Mouse (Mus musculus) midbrain, embryonic 13.5 days (tissue): Measurements from ENCODE around the gene Cdh4. TPM values are rescaled to one million over a fixed set of nuclear protein-coding genes. Genes with fewer than 3 reads are reported as not detected.

Experiments
- ATAC-seq: fragments of 200-750 bp; cut with Nextera tagmentation; 2 replicates; pipeline ENCODE4 v1.8.0; 2017; ENCODE audit warnings: mild to moderate bottlenecking, moderate TSS enrichment, moderate library complexity
- H3K27ac ChIP-seq: fragments of 300-500 bp; sonication (generic); 2 replicates; pipeline ENCODE4 v1.5.1; 2015; ENCODE audit warnings: inconsistent platforms, mild to moderate bottlenecking, moderate library complexity
- H3K27me3 ChIP-seq: fragments of 300-500 bp; sonication (generic); 2 replicates; pipeline ENCODE4 v1.6.1; 2015; ENCODE audit warnings: mild to moderate bottlenecking, inconsistent platforms
- H3K36me3 ChIP-seq: fragments of 300-500 bp; sonication (generic); 2 replicates; pipeline ENCODE4 v1.6.1; 2015; ENCODE audit warnings: mild to moderate bottlenecking, inconsistent platforms
- H3K4me1 ChIP-seq: fragments of 300-500 bp; sonication (generic); replicated peaks from 2 replicates; pipeline ENCODE4 v1.6.1; 2015; ENCODE audit warnings: inconsistent platforms
- H3K4me2 ChIP-seq: fragments of 300-500 bp; sonication (generic); replicated peaks from 2 replicates; pipeline ENCODE4 v1.6.1; 2015; ENCODE audit warnings: moderate library complexity, mild to moderate bottlenecking, inconsistent platforms
- H3K4me3 ChIP-seq: fragments of 300-500 bp; sonication (generic); replicated peaks from 2 replicates; pipeline ENCODE4 v1.5.1; 2015; ENCODE audit warnings: mild to moderate bottlenecking, inconsistent platforms
- H3K9ac ChIP-seq: fragments of 300-500 bp; sonication (generic); replicated peaks from 2 replicates; pipeline ENCODE4 v1.6.1; 2015; ENCODE audit warnings: mild to moderate bottlenecking, inconsistent platforms
- H3K9me3 ChIP-seq: fragments of 300-500 bp; sonication (generic); 2 replicates; pipeline ENCODE4 v1.6.1; 2016; ENCODE audit warnings: mild to moderate bottlenecking, inconsistent platforms
- WGBS: fragments of 180-500 bp; shearing (Covaris S2); methylation state at CpG from one replicate; pipeline ENCODE4 v1.1.7; 2015; 5-methylcytosine and 5-hydroxymethylcytosine counted together
- polyA plus RNA-seq: library from polyadenylated mRNA; unstranded; fragments of >200 nt; fragmentation: Nextera tagmentation; extraction: Ambion mirVana; gene quantifications from 2 replicates; pipeline ENCODE4 v1.2.1, GENCODE M21; 2015

Gene Cdh4
- polyA plus RNA-seq, 1 experiment from 2014 or later, result 37.1 TPM

DNA sequence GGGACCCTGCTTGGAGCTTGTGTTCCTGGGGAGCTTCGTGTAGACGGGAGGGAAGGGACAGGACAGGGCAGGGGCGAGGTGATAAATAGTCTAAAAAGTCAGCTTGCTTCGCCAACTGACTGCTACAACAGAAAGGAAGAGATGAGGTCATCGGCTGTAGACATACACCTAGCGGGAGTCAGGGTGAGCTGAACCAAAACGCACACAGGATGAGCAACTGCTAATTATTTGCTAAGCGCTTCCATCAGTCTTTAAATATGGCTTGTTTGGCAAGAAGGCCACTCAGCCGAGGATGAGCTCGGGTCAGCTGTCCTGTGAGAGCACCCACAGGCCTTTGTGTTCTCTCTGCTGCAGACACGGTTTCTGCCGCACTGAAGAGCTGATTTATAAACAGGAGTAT, 470.7 kb downstream of the Cdh4 start:
- WGBS, result 51% methylated on average over 12 of the region's 12 CpGs
- H3K27me3 ChIP-seq, result no peaks in the 10 kb centered on the region
- ATAC-seq, result no peak
- no peaks in the 10 kb centered on the region for H3K9me3 ChIP-seq
- peaks cover 59% of the 10 kb centered on the region for H3K36me3 ChIP-seq
- no peak overlapping the region for H3K9ac ChIP-seq
- 0 out of 2 replicates have a peak overlapping the region, but pooled peaks have one; percentile 9 for H3K27ac ChIP-seq
- peaks cover 11% of the 10 kb centered on the region for H3K4me1 ChIP-seq
- no peak overlapping the region for H3K4me3 ChIP-seq
- H3K4me2 ChIP-seq, result no peak overlapping the region

DNA sequence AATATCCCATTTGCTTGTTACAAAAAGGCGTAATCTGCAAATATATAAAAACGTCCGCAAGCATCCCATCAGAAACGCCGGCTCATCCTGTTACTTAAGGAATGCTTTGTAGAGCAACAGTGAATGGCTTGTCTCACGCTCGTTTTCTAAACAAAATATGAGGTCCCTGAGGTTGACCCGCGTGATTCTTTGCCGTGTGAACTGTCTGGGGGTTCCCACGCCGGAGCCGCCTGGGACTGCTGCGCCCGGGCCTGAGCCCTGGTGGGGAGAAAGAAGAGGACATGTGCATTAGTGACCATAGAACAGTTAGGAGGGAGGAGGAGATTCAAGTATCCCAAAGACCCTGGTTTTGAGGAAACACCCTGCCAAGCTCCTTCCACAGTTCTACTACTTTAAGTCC, 471.1 kb downstream of the Cdh4 start:
- no peaks in the 10 kb centered on the region for H3K9me3 ChIP-seq
- H3K9ac ChIP-seq, result no peak overlapping the region
- H3K36me3 ChIP-seq, result peaks cover 63% of the 10 kb centered on the region
- H3K4me2 ChIP-seq, result no peak overlapping the region
- peaks cover 11% of the 10 kb centered on the region for H3K4me1 ChIP-seq
- ATAC-seq, result peak; percentile 46; the same call in 1 of the 2 replicates
- 46% methylated on average over 15 of the region's 15 CpGs for WGBS
- no peak overlapping the region for H3K4me3 ChIP-seq
- 0 out of 2 replicates have a peak overlapping the region, but pooled peaks have one; percentile 9 for H3K27ac ChIP-seq
- H3K27me3 ChIP-seq, result no peaks in the 10 kb centered on the region

DNA sequence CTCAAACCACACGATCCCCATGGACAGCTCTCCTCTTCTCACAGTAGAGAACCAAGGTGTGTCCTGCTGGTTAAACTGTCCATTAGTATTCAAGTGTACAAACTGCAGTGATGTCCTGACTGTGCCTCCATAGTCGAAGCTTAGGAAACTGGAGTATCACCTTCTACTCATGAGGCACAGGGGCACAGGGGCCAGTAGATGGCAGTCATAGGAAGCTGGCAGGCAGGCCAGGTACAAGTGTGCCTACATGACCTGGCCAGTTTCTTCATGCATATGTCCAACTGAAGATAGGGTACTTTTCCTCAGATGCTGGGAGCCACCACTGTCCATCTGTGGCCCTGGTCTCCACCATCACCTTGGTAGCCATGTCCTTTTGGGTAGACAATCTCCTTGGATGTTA, 472.0 kb downstream of the Cdh4 start:
- no peak overlapping the region for H3K4me3 ChIP-seq
- ATAC-seq, result no peak
- H3K27ac ChIP-seq, result no peak overlapping the region
- peaks cover 72% of the 10 kb centered on the region for H3K36me3 ChIP-seq
- H3K4me1 ChIP-seq, result peaks cover 11% of the 10 kb centered on the region
- H3K27me3 ChIP-seq, result no peaks in the 10 kb centered on the region
- H3K4me2 ChIP-seq, result no peak overlapping the region
- no peaks in the 10 kb centered on the region for H3K9me3 ChIP-seq
- WGBS, result 81% methylated on average over 2 of the region's 2 CpGs
- no peak overlapping the region for H3K9ac ChIP-seq

DNA sequence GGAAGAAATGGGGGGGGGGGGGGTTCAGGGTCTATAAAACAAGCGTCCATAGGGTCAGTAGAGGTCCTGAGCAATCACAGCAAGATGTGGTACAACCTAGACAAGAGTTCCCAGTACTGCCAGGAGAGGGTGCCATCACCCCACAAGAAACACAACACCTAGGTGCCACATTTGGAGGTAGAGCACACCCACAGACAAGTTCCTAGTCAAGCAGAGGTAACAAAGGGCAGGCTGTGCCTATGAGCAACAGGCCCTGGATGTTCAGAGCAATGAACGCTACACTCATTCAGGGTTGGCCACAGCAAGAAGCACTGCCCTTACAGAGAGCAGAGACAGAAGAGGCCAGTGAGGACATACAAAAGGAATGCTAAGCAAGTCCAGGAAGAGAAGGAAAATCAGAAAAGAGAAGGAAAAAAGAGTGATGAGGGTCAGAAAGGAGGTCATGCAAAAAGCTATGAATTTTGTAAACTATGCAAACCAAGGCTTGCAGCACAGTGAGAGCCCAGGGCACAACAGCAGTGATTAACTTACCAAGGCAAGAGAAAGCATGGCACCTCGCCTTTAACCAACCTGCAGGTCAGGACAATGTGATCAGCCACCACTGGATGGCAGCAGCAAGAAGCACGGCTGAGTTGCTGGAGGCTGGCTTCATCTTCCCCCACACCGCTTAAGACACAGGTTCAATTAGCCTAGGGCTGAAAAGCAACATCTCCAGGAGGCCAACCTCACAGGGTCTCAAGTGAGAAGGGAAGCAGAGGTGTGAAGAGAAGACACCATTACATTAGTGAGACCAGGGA, 474.8 kb downstream of the Cdh4 start:
- peaks cover 4% of the 10 kb centered on the region; the same call in 1 of the 2 replicates for H3K9me3 ChIP-seq
- peak overlapping the region; percentile 44; the same call in 1 of the 2 replicates for H3K27ac ChIP-seq
- no peak overlapping the region for H3K9ac ChIP-seq
- no peak overlapping the region for H3K4me3 ChIP-seq
- peaks cover 87% of the 10 kb centered on the region for H3K36me3 ChIP-seq
- 38% methylated on average over 5 of the region's 5 CpGs for WGBS
- H3K4me2 ChIP-seq, result no peak overlapping the region
- H3K4me1 ChIP-seq, result peaks cover 11% of the 10 kb centered on the region
- ATAC-seq, result peak; percentile 72
- no peaks in the 10 kb centered on the region for H3K27me3 ChIP-seq

DNA sequence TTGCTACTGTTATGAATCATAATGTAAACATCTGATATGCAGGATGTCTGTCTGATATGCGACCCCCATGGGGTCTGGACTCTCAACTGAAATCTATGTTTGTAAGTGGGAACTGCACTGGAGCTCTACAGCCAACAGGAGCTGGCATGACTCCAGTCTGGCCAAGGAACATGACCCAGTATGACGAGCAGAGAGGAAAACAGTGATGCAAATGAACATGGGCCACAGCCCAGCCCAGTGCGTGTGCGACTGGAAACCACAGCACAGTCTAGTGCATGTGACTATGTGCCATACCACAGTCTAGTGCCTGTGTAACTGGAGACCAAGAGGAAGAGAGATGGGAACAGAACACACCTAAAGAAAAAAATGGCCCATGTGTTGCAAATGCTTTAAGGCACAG, 477.8 kb downstream of the Cdh4 start:
- no peak for ATAC-seq
- Histone ChIP-seq H3K9ac (no peak overlapping the region), H3K4me1 (no peaks in the 10 kb centered on the region), H3K27ac (no peak overlapping the region), H3K27me3 (no peaks in the 10 kb centered on the region), H3K9me3 (peaks cover 4% of the 10 kb centered on the region; the same call in 1 of the 2 replicates), H3K36me3 (peaks cover 92% of the 10 kb centered on the region), H3K4me3 (no peak overlapping the region), H3K4me2 (no peak overlapping the region)
- WGBS, result 88% methylated on average over 4 of the region's 4 CpGs

DNA sequence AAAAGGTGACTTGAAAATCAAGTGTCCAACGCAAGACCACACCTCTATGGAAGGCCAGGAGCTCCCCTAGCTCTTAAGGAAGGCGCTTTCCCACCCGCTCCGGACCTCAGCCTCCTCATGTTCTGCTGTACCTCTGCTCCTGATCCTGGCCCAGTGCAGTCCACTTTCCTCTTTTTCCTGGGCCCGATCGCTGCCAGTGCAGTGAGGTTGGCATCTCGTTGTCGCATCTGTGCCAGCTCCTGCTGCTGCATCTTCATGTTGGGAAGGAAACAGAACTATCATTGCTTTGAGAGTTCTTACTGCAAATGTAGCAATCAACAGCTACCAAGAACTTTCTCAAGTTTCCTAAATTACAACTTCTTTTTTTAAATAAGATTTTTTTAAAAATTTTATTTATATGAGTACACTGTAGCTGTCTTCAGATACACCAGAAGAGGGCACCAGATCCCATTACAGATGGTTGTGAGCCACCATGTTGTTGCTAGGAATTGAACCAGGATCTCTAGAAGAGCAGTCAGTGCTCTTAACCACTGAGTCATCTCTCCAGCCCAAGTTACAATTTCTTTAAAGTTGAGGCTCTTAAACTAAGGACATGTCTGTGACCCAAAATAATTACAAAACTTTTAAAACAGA, 478.9 kb downstream of the Cdh4 start:
- H3K4me1 ChIP-seq, result no peaks in the 10 kb centered on the region
- 95% methylated on average over 8 of the region's 8 CpGs for WGBS

DNA sequence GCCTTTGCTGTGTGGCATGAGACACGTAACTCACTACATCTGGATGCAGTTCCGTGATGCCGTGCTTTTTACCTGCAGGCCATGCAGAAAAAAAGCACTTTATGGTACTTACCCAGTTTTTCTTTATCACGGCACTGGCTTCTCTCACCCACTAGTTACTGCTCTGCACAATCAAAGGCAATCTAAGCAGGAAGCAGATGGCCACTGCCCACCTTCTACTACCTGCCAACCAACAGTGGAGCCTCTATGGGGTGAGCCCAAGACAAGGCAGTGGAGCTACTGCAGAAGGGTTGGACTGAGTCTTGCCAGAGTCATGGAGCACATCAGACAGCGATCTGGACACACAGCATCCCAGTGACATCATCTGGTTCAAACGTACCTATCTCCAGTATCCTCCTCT, 481.8 kb downstream of the Cdh4 start:
- Histone ChIP-seq H3K27me3 (no peaks in the 10 kb centered on the region), H3K4me1 (no peaks in the 10 kb centered on the region), H3K4me3 (no peak overlapping the region), H3K36me3 (peaks cover 89% of the 10 kb centered on the region), H3K9ac (no peak overlapping the region), H3K4me2 (no peak overlapping the region), H3K27ac (no peak overlapping the region), H3K9me3 (peaks cover 4% of the 10 kb centered on the region; the same call in 1 of the 2 replicates)
- 97% methylated on average over 6 of the region's 6 CpGs for WGBS
- ATAC-seq, result no peak

More for the DNA sequence above, 478.9 kb downstream of the Cdh4 start:
- H3K4me3 ChIP-seq, result no peak overlapping the region
- peaks cover 94% of the 10 kb centered on the region for H3K36me3 ChIP-seq
- no peak overlapping the region for H3K27ac ChIP-seq
- H3K9ac ChIP-seq, result no peak overlapping the region
- peaks cover 4% of the 10 kb centered on the region; the same call in 1 of the 2 replicates for H3K9me3 ChIP-seq
- ATAC-seq, result no peak
- no peak overlapping the region for H3K4me2 ChIP-seq
- H3K27me3 ChIP-seq, result no peaks in the 10 kb centered on the region

DNA sequence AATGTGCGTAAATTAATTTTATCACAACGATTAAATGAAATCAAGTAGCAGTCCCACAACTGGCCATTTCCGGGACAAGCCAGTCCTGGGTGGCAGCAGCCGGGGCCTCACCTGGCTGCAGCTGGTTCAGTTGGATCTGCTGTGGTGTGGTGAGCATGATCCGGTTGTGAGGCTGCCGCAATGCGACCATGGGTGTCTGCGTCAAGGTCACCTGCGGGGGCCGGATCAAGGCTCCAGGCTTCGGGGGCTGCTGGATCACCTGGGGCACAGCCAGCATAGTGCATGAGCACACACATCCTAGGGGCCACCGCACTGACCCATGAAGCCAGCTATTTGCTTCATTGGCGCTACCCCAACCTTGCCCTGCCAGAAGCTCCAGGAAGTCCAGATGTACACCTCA, 486.9 kb downstream of the Cdh4 start:
- H3K9ac ChIP-seq, result no peak overlapping the region
- no peak overlapping the region for H3K27ac ChIP-seq
- no peak for ATAC-seq
- H3K4me2 ChIP-seq, result no peak overlapping the region
- H3K27me3 ChIP-seq, result no peaks in the 10 kb centered on the region
- 94% methylated on average over 13 of the region's 13 CpGs for WGBS
- no peaks in the 10 kb centered on the region for H3K4me1 ChIP-seq
- H3K4me3 ChIP-seq, result no peak overlapping the region
- H3K9me3 ChIP-seq, result no peaks in the 10 kb centered on the region
- H3K36me3 ChIP-seq, result peaks cover 88% of the 10 kb centered on the region

DNA sequence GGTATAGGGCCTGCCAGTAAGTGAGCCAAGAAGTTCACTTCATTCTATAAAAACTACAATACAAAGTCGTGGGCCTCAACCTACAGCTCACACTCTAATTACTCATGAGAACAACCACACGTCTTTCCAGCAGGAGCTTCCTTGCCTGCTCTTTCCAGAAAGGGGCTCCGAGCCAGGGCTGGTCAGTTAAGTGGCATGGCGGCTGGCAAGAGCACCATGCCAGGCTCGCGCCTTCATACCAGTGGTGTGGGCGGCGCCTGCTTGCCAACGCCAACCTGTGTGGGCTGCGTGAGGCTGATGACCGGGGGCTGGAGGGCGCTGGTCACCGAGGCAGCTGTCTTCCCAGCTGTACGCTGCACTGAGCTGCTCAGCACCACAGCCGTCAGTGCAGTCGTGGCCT, 489.5 kb downstream of the Cdh4 start:
- no peak for ATAC-seq
- 94% methylated on average over 16 of the region's 16 CpGs for WGBS
- Histone ChIP-seq H3K4me2 (no peak overlapping the region), H3K4me3 (no peak overlapping the region), H3K27me3 (no peaks in the 10 kb centered on the region), H3K27ac (no peak overlapping the region), H3K4me1 (no peaks in the 10 kb centered on the region), H3K9ac (no peak overlapping the region), H3K36me3 (peaks cover 78% of the 10 kb centered on the region), H3K9me3 (no peaks in the 10 kb centered on the region)

DNA sequence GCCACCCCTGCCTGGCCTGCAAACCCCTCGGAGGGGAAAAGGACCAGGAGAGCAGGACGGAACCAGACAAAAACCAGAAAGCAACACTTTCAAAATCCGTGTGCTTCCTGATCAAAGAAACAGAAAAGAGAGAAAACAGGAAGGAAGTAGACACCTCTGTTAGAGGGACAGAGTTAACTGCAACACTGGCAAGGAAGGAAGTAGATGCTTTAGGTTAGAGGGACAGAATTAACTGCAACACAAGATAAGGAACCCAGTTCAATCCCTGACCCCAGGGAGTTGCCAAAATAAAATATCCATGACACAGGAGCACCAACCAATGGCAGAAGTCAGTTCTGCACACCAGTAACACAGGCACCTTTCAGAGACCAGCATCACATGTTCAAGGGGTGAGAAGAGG, 491.9 kb downstream of the Cdh4 start:
- no peaks in the 10 kb centered on the region for H3K27me3 ChIP-seq
- H3K9ac ChIP-seq, result no peak overlapping the region; the same call in 1 of the 2 replicates
- no peak for ATAC-seq
- no peak overlapping the region for H3K4me2 ChIP-seq
- WGBS, result 89% methylated on average over 3 of the region's 3 CpGs
- H3K4me1 ChIP-seq, result no peaks in the 10 kb centered on the region
- H3K9me3 ChIP-seq, result no peaks in the 10 kb centered on the region
- H3K27ac ChIP-seq, result 0 out of 2 replicates have a peak overlapping the region, but pooled peaks have one; percentile 11
- no peak overlapping the region for H3K4me3 ChIP-seq
- H3K36me3 ChIP-seq, result peaks cover 62% of the 10 kb centered on the region

DNA sequence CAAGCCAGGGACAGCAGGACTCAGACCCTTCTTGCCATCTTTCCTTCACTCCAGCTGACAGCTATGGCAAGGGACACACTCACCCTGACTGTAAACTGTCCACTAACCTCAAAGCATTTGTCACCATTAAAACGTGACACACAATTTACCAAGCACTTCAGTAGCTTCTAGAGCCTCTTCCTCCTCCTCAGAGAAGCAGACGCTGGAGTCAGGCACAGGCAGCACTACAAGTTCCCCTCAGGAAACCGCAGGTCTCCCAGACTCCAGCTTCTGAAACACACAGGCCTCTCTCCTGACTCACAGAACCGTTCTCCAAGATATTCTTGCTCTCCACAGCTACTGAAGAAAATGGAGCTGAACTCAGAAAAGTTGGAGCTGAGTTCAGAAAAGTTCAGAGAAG, 494.9 kb downstream of the Cdh4 start:
- Histone ChIP-seq H3K27me3 (no peaks in the 10 kb centered on the region), H3K4me3 (no peak overlapping the region), H3K9me3 (no peaks in the 10 kb centered on the region), H3K27ac (no peak overlapping the region), H3K36me3 (peaks cover 33% of the 10 kb centered on the region), H3K9ac (no peak overlapping the region), H3K4me1 (0 out of 2 replicates have a peak, but pooled peaks cover 3% of the 10 kb centered on the region), H3K4me2 (no peak overlapping the region)
- ATAC-seq, result no peak
- 87% methylated on average over 4 of the region's 4 CpGs for whole genome bisulfite sequencing

DNA sequence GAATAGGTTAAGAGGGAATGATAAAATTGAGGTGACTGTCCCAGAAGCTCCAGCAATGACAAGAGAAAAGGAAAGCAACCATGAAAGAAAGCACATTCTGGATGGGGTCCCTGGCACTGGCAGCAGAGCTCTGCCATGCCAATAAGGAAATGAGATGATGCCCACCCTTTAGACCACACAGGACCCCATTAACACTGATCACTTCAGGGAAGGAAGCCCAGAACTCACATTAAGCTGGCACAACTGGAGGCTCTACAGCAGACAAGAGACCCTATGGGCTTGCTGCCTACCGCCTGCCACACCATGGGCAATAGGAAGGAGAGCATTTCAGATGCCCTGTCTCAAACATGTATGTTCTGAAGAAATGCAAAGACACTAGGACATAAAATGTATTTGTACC, 499.5 kb downstream of the Cdh4 start:
- no peak overlapping the region for H3K4me3 ChIP-seq
- 96% methylated on average over 1 of the region's 1 CpGs for WGBS
- ATAC-seq, result no peak
- no peaks in the 10 kb centered on the region for H3K27me3 ChIP-seq
- H3K27ac ChIP-seq, result no peak overlapping the region
- H3K4me2 ChIP-seq, result no peak overlapping the region
- no peak overlapping the region for H3K9ac ChIP-seq
- no peaks in the 10 kb centered on the region for H3K36me3 ChIP-seq
- H3K4me1 ChIP-seq, result peaks cover 35% of the 10 kb centered on the region
- no peaks in the 10 kb centered on the region for H3K9me3 ChIP-seq
